Mouse (Mus musculus): Measurements from ENCODE around the gene Thsd4. TPM values are rescaled to one million over a fixed set of nuclear protein-coding genes. Genes with fewer than 3 reads are reported as not detected.

Gene Thsd4
- polyA plus RNA-seq, 1 experiment: 9.0 TPM

DNA sequence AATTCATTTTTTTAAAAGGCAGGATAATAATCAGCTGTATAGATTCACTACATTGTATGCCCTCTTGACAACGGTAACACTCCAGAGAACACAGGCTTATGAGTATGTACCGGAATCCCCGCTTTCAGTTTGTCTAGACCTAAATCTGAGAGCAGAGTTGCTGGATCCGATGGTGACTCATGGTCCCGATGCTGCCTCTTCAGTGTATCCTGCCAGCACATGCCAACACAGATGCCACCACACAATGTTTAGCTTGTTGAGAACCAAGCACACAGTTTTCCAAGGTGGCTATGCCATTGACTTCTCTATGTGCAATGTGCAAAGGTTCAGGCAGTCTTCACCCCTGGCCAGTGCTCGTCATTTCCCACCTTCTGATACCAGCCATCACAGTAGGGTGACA lies 378.0 kb downstream of the Thsd4 start:
- no peak overlapping the region for H3K4me3 ChIP-seq (ENCODE audit: low read depth, low read length)
- no peaks in the 10 kb centered on the region for H3K4me1 ChIP-seq (ENCODE audit: control insufficient read depth, insufficient read depth, insufficient read length, low read length)
- no peaks in the 10 kb centered on the region for H3K36me3 ChIP-seq (ENCODE audit: control insufficient read depth, insufficient read depth, low read length)
- TF ChIP-seq CTCF (IDR thresholded peaks at IDR 0.05; ENCODE audit: extremely low read depth, insufficient read length, insufficient replicate concordance, low read depth, low read length) (no peak), POLR2A (IDR thresholded peaks at IDR 0.05; ENCODE audit: low read depth, low read length) (no peak)
- no peak overlapping the region for H3K27ac ChIP-seq (ENCODE audit: insufficient read depth, low read depth, low read length)
- no peaks in the 10 kb centered on the region for H3K27me3 ChIP-seq (ENCODE audit: control insufficient read depth, insufficient read depth, low read length)
- WGBS: 89% methylated on average over 6 of the region's 6 CpGs

GRCm38 (mm10) chr9:60141081-60141514 lies 380.7 kb downstream of the Thsd4 start:
- no peak overlapping the region for H3K4me3 ChIP-seq (ENCODE audit: low read depth, low read length)
- H3K27me3 ChIP-seq (ENCODE audit: control insufficient read depth, insufficient read depth, low read length): no peaks in the 10 kb centered on the region
- H3K36me3 ChIP-seq (ENCODE audit: control insufficient read depth, insufficient read depth, low read length): no peaks in the 10 kb centered on the region
- no peaks in the 10 kb centered on the region for H3K4me1 ChIP-seq (ENCODE audit: control insufficient read depth, insufficient read depth, insufficient read length, low read length)
- no peak overlapping the region for H3K27ac ChIP-seq (ENCODE audit: insufficient read depth, low read depth, low read length)
- no peak for TF ChIP-seq CTCF (IDR thresholded peaks at IDR 0.05; ENCODE audit: extremely low read depth, insufficient read length, insufficient replicate concordance, low read depth, low read length)
- TF ChIP-seq POLR2A (IDR thresholded peaks at IDR 0.05; ENCODE audit: low read depth, low read length): no peak
- WGBS: 74% methylated on average over 7 of the region's 7 CpGs

DNA sequence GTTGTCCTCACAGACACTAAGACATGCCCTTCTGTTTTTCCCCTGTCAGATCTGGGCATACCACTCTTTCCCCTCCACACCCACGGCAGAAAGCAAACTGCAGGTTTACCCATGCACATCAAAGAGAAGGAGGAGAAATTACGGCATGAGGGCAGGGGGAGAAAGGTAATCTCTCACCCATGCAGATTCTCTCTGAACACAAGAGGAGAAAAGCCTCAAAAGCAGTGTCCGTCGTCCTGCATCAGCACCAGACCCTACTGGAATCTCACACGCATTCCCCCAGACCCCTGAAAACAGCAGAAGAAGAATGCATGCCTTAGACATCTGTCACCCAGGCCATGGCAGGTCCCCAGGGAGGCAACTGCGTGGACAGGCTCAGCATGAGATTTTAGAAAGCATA lies 381.4 kb downstream of the Thsd4 start:
- 61% methylated on average over 6 of the region's 6 CpGs for WGBS
- Histone ChIP-seq H3K36me3 (ENCODE audit: control insufficient read depth, insufficient read depth, low read length) (no peaks in the 10 kb centered on the region), H3K27ac (ENCODE audit: insufficient read depth, low read depth, low read length) (no peak overlapping the region), H3K4me3 (ENCODE audit: low read depth, low read length) (no peak overlapping the region), H3K27me3 (ENCODE audit: control insufficient read depth, insufficient read depth, low read length) (no peaks in the 10 kb centered on the region), H3K4me1 (ENCODE audit: control insufficient read depth, insufficient read depth, insufficient read length, low read length) (no peaks in the 10 kb centered on the region)
- TF ChIP-seq CTCF (IDR thresholded peaks at IDR 0.05; ENCODE audit: extremely low read depth, insufficient read length, insufficient replicate concordance, low read depth, low read length): no peak
- no peak for TF ChIP-seq POLR2A (IDR thresholded peaks at IDR 0.05; ENCODE audit: low read depth, low read length)

GRCm38 (mm10) chr9:60139446-60139845 lies 382.4 kb downstream of the Thsd4 start:
- no peak for TF ChIP-seq CTCF (IDR thresholded peaks at IDR 0.05; ENCODE audit: extremely low read depth, insufficient read length, insufficient replicate concordance, low read depth, low read length)
- no peak for TF ChIP-seq POLR2A (IDR thresholded peaks at IDR 0.05; ENCODE audit: low read depth, low read length)
- Histone ChIP-seq H3K27ac (ENCODE audit: insufficient read depth, low read depth, low read length) (no peak overlapping the region), H3K4me3 (ENCODE audit: low read depth, low read length) (no peak overlapping the region), H3K27me3 (ENCODE audit: control insufficient read depth, insufficient read depth, low read length) (no peaks in the 10 kb centered on the region), H3K4me1 (ENCODE audit: control insufficient read depth, insufficient read depth, insufficient read length, low read length) (no peaks in the 10 kb centered on the region), H3K36me3 (ENCODE audit: control insufficient read depth, insufficient read depth, low read length) (no peaks in the 10 kb centered on the region)
- WGBS: 79% methylated on average over 10 of the region's 10 CpGs

DNA sequence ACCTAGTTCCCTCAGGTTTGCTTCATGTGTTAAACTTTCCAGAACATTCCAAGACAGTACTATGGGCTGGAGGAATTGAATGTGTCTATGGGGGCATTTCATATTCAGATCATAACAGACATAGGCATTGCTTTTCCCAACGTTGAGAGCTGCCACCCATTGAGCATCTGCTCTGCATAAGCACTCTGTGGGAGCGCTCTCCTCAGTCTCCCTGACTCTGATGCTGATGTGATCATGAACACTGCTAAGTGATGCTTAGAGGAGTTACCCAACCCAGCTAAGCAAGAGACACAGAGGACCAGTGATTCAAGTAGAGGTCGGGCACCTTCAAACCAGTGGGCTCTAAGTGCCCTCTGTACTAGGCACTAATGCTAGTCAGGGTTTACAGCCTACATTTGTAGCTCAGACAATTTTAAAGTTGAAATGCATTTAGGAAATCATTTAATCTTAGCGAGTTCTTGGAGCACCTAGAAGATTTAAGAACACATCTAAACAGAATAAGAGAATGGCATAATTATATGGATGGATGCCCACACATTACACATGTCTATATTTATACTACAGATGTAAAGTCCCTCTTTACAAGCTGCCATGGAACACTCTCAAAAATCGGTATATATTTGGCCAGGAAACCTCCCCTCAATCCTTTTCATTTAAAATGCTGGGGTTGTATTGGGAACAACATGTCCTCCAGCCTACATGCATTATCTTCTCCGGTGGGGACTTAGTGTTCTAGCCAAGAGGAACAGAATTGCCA lies 392.4 kb downstream of the Thsd4 start:
- no peak overlapping the region for H3K27ac ChIP-seq (ENCODE audit: insufficient read depth, low read depth, low read length)
- WGBS: 79% methylated on average over 6 of the region's 6 CpGs
- no peak overlapping the region for H3K4me3 ChIP-seq (ENCODE audit: low read depth, low read length)
- H3K27me3 ChIP-seq (ENCODE audit: control insufficient read depth, insufficient read depth, low read length): no peaks in the 10 kb centered on the region
- no peaks in the 10 kb centered on the region for H3K4me1 ChIP-seq (ENCODE audit: control insufficient read depth, insufficient read depth, insufficient read length, low read length)
- TF ChIP-seq POLR2A (IDR thresholded peaks at IDR 0.05; ENCODE audit: low read depth, low read length) (no peak), CTCF (IDR thresholded peaks at IDR 0.05; ENCODE audit: extremely low read depth, insufficient read length, insufficient replicate concordance, low read depth, low read length) (no peak)
- H3K36me3 ChIP-seq (ENCODE audit: control insufficient read depth, insufficient read depth, low read length): no peaks in the 10 kb centered on the region

DNA sequence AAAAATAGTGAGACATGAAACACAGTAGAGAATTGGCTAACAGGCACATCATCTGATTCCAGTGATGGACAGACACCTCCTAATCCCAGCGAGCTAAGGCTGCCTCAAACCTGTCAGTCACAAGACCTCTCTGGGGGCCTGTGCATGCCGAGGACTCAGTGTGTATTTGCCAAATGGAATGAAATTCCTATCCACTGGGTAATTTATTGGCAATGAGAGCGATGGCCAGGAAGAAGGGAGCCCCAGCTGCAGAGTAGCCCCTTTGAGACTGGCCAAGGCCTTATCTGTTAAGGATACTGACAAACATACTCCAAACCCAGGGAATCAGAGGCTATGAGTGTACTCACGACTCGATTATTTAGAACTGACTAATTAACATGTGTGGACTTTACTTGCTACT lies 394.9 kb downstream of the Thsd4 start:
- TF ChIP-seq POLR2A (IDR thresholded peaks at IDR 0.05; ENCODE audit: low read depth, low read length) (no peak), CTCF (IDR thresholded peaks at IDR 0.05; ENCODE audit: extremely low read depth, insufficient read length, insufficient replicate concordance, low read depth, low read length) (no peak)
- no peaks in the 10 kb centered on the region for H3K27me3 ChIP-seq (ENCODE audit: control insufficient read depth, insufficient read depth, low read length)
- no peak overlapping the region for H3K4me3 ChIP-seq (ENCODE audit: low read depth, low read length)
- no peak overlapping the region for H3K27ac ChIP-seq (ENCODE audit: insufficient read depth, low read depth, low read length)
- no peaks in the 10 kb centered on the region for H3K4me1 ChIP-seq (ENCODE audit: control insufficient read depth, insufficient read depth, insufficient read length, low read length)
- no peaks in the 10 kb centered on the region for H3K36me3 ChIP-seq (ENCODE audit: control insufficient read depth, insufficient read depth, low read length)
- 67% methylated on average over 5 of the region's 5 CpGs for WGBS

DNA sequence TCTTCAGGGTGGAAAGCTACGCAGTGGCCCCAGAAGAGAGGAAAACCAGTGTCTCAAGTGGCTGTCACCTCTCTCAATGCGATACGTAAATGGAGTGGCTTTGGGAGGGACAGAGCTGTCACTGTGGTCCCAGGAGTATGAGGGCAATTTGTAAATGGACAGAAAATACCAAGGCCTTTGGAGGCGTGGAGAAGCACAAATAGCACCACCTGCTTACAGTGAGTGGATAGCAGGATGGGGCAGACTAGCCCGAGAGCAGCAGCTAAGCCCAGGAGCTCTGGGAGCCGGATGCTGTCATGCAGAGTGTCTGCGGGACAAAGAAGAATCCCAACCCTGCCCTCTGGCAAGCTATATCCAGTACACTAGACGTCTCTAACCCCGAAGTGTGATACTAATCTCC lies 397.7 kb downstream of the Thsd4 start:
- WGBS: 86% methylated on average over 9 of the region's 9 CpGs
- no peaks in the 10 kb centered on the region for H3K4me1 ChIP-seq (ENCODE audit: control insufficient read depth, insufficient read depth, insufficient read length, low read length)
- H3K4me3 ChIP-seq (ENCODE audit: low read depth, low read length): no peak overlapping the region
- H3K27ac ChIP-seq (ENCODE audit: insufficient read depth, low read depth, low read length): no peak overlapping the region
- no peaks in the 10 kb centered on the region for H3K27me3 ChIP-seq (ENCODE audit: control insufficient read depth, insufficient read depth, low read length)
- H3K36me3 ChIP-seq (ENCODE audit: control insufficient read depth, insufficient read depth, low read length): no peaks in the 10 kb centered on the region
- no peak for TF ChIP-seq CTCF (IDR thresholded peaks at IDR 0.05; ENCODE audit: extremely low read depth, insufficient read length, insufficient replicate concordance, low read depth, low read length)
- no peak for TF ChIP-seq POLR2A (IDR thresholded peaks at IDR 0.05; ENCODE audit: low read depth, low read length)

Data from small intestine, adult 2 months (tissue).